Mouse (Mus musculus) brain, embryonic 14.5 days (tissue): ENCODE data around the gene Nbr1. TPM values are rescaled to one million over a fixed set of nuclear protein-coding genes. Genes with fewer than 3 reads are reported as not detected.
"Not testable (repeated sequence)": the region's sequence is repeated elsewhere in the genome, so short reads cannot be mapped to it uniquely, and the experiment has no call there.

ENCODE experiments used
- DNase-seq: peaks from one replicate; pipeline ENCODE4 v3.0.0-alpha.2; 2011; ENCODE audit warnings: low read depth
- CTCF ChIP-seq: fragments of 200-500 bp; IDR thresholded peaks from 2 replicates; pipeline ENCODE4 v1.5.1; 2012; ENCODE audit warnings: inconsistent platforms, mild to moderate bottlenecking, moderate library complexity, borderline replicate concordance; ENCODE audit not compliant: insufficient read depth, insufficient read length; ENCODE audit errors: extremely low read depth
- POLR2A ChIP-seq: fragments of 200-500 bp; IDR thresholded peaks from 2 replicates; pipeline ENCODE4 v1.6.1; 2012; ENCODE audit warnings: mild to moderate bottlenecking, inconsistent platforms, borderline replicate concordance; ENCODE audit not compliant: poor library complexity, insufficient read depth, insufficient read length, severe bottlenecking; ENCODE audit errors: extremely low read depth
- polyA plus RNA-seq: library from polyadenylated mRNA; depleted of rRNA; stranded (reverse); fragments of >200 nt; gene quantifications from 2 replicates; pipeline ENCODE4 v1.2.3, GENCODE M21; 2012

The Nbr1 gene
- polyA plus RNA-seq, 1 experiment, result 119 TPM

GRCm38 (mm10) chr11:101583205-101583604 is 31.3 kb downstream of the Nbr1 start:
- DNase-seq, result no peak
- TF ChIP-seq CTCF (no peak), POLR2A (no peak)

- DNase-seq, result not testable (repeated sequence)
Observed at GRCm38 (mm10) chr11:101585031-101585430, 33.1 kb downstream of the Nbr1 start.

- TF ChIP-seq CTCF (no peak), POLR2A (no peak)
- DNase-seq, result no peak
Observed at GRCm38 (mm10) chr11:101585805-101586204, 33.9 kb downstream of the Nbr1 start.

GRCm38 (mm10) chr11:101587676-101588075 is 35.7 kb downstream of the Nbr1 start:
- TF ChIP-seq POLR2A (no peak), CTCF (no peak)
- DNase-seq, result no peak

GRCm38 (mm10) chr11:101588868-101589267 is 36.9 kb downstream of the Nbr1 start:
- no peak for TF ChIP-seq CTCF
- no peak for TF ChIP-seq POLR2A
- no peak for DNase-seq

GRCm38 (mm10) chr11:101589444-101589843 is 37.5 kb downstream of the Nbr1 start:
- peak; percentile 81 for TF ChIP-seq CTCF
- no peak for TF ChIP-seq POLR2A

GRCm38 (mm10) chr11:101589989-101590624 is 38.2 kb downstream of the Nbr1 start:
- no peak for DNase-seq
- TF ChIP-seq CTCF (no peak), POLR2A (no peak)

More at GRCm38 (mm10) chr11:101589444-101589843, 37.5 kb downstream of the Nbr1 start:
- peak; percentile 56 for DNase-seq

- TF ChIP-seq POLR2A, result no peak
- TF ChIP-seq CTCF, result no peak
- DNase-seq, result no peak
Observed at GRCm38 (mm10) chr11:101599156-101599555, 47.2 kb downstream of the Nbr1 start, which contains the start of gene Gm11634. TSS of gene Gm11634 (minus strand) at chr11:101599256.

GRCm38 (mm10) chr11:101602491-101602890 is 50.5 kb downstream of the Nbr1 start:
- DNase-seq, result peak; percentile 58
- no peak for TF ChIP-seq CTCF
- TF ChIP-seq POLR2A, result no peak

- TF ChIP-seq POLR2A, result no peak
- no peak for TF ChIP-seq CTCF
- no peak for DNase-seq
Observed at GRCm38 (mm10) chr11:101604116-101604515, 52.2 kb downstream of the Nbr1 start.

- DNase-seq, result peak; percentile 90
- TF ChIP-seq POLR2A, result 0 out of 2 replicates have a peak, but pooled peaks have one; percentile 15
Observed at GRCm38 (mm10) chr11:101604531-101605453, 52.8 kb downstream of the Nbr1 start.

- DNase-seq, result not testable (repeated sequence)
Observed at GRCm38 (mm10) chr11:101607134-101607533, 55.2 kb downstream of the Nbr1 start.

GRCm38 (mm10) chr11:101610445-101610844 is 58.5 kb downstream of the Nbr1 start:
- TF ChIP-seq CTCF, result no peak
- no peak for TF ChIP-seq POLR2A
- no peak for DNase-seq
